In the genomic region with DNA sequence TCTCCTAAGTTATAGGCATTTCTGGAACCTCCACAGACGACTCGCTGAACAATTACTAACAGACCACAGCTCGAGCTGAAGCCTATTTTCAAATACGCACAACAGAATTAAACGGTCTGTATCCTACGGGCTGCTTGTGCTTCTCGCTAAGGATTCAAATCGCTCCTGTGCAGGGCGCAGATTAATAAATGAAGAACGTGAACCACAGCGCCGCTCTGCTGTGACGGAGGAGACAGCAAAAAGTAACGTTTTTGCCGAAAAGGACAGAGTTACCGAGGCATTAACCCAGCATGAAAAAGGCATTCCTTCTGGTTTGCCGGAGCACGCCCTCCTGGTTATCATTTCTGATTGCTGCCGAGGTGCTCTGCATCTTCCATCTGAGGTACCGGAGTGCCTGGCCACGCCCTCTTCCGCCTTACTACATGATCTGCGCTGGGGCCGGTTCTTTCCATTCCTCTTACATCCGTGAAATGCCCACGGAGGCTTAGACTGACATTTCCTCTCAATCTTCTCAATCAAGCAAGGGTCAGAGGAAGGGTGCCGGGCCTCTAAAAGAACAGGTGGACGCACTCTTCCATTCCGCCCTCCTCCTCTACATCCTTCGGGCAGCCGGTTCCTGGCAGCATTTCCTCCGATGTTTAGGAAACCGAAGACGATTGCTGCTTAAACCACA, we compare ENCODE assay signal across 8 mouse cellular contexts.
DNase-seq lines count a peak whose midpoint lies in the region; ATAC-seq and TF ChIP-seq lines count a peak whose summit lies in the region.

No protein-coding gene starts in this region.

- H3K36me3 ChIP-seq in heart, embryonic 12.5 days, result no peaks in the 10 kb centered on the region
- no peaks in the 10 kb centered on the region for H3K36me3 ChIP-seq in forebrain, postnatal 0 days (ENCODE audit: insufficient read depth)
- H3K36me3 ChIP-seq in megakaryocyte, embryonic 14.5 days (replicated peaks; ENCODE audit: low read length), result no peaks in the 10 kb centered on the region

- intact Hi-C loops in left cerebral cortex, postnatal 4 days (cut with DNase I), result loop anchor here (5.0 kb wide), 1 partner anchor 375 kb away; no protein-coding TSS in a partner anchor

- H3K4me2 ChIP-seq in heart, embryonic 12.5 days, result peak overlapping the region; percentile 58
- peak overlapping the region; percentile 45 for H3K4me2 ChIP-seq in forebrain, postnatal 0 days (ENCODE audit: low read depth)

- H3K27me3 ChIP-seq in heart, embryonic 12.5 days (replicated peaks), result 0 out of 2 replicates have a peak, but pooled peaks cover 3% of the 10 kb centered on the region
- H3K27me3 ChIP-seq in forebrain, postnatal 0 days (ENCODE audit: insufficient read depth, low read length), result no peaks in the 10 kb centered on the region
- peaks cover 10% of the 10 kb centered on the region for H3K27me3 ChIP-seq in megakaryocyte, embryonic 14.5 days (replicated peaks)

- WGBS in heart, embryonic 12.5 days, result 48% methylated on average over 34 of the region's 34 CpGs
- WGBS in forebrain, postnatal 0 days, result 48% methylated on average over 34 of the region's 34 CpGs

- TF ChIP-seq CTCF in forebrain, postnatal 0 days (IDR thresholded peaks at IDR 0.05; ENCODE audit: low read depth), result peak; percentile 66

- H3K27ac ChIP-seq in heart, embryonic 12.5 days (ENCODE audit: poor library complexity, severe bottlenecking), result no peak overlapping the region
- no peak overlapping the region for H3K27ac ChIP-seq in forebrain, postnatal 0 days (ENCODE audit: low read depth, low read length)

- no peak overlapping the region for H3K9ac ChIP-seq in heart, embryonic 12.5 days
- H3K9ac ChIP-seq in forebrain, postnatal 0 days, result peak overlapping the region; percentile 41

- DNase-seq in heart, adult 18-20 months, result no peak
- peak; percentile 36 for DNase-seq in MN1 (ENCODE audit: low spot score)
- peak; percentile 62 for DNase-seq in forebrain, postnatal 0 days
- DNase-seq in right cerebral cortex, postnatal 25 days, result no peak
- DNase-seq in spleen, postnatal 36 days (ENCODE audit: low spot score in 2 of 2), result no peak
- no peak for DNase-seq in left cerebral cortex, postnatal 4 days

- H3K4me1 ChIP-seq in heart, embryonic 12.5 days (replicated peaks), result no peaks in the 10 kb centered on the region
- H3K4me1 ChIP-seq in forebrain, postnatal 0 days (ENCODE audit: insufficient read depth), result no peaks in the 10 kb centered on the region
- peaks cover 7% of the 10 kb centered on the region for H3K4me1 ChIP-seq in megakaryocyte, embryonic 14.5 days

- H3K4me3 ChIP-seq in heart, embryonic 12.5 days, result peak overlapping the region; percentile 40
- peak overlapping the region; percentile 40 for H3K4me3 ChIP-seq in forebrain, postnatal 0 days (ENCODE audit: low read depth, low read length)
- H3K4me3 ChIP-seq in megakaryocyte, embryonic 14.5 days (replicated peaks), result peak overlapping the region; percentile 83

- no peaks in the 10 kb centered on the region for H3K9me3 ChIP-seq in heart, embryonic 12.5 days (replicated peaks)
- no peaks in the 10 kb centered on the region for H3K9me3 ChIP-seq in forebrain, postnatal 0 days (ENCODE audit: low read length)
- H3K9me3 ChIP-seq in megakaryocyte, embryonic 14.5 days, result no peaks in the 10 kb centered on the region; the same call in 1 of the 2 replicates

- no peak for ATAC-seq in heart, embryonic 12.5 days (ENCODE audit: insufficient number of reproducible peaks, low FRiP score)
- ATAC-seq in forebrain, postnatal 0 days, result peak; percentile 44; the same call in 1 of the 2 replicates

Comparison
In these comparisons a context has a peak if more than half of its experiments do, and no peak if none do; other contexts are left out.
1. DNase-seq: peak in MN1 (single experiment) and forebrain, postnatal 0 days (single experiment); none in heart, adult 18-20 months (0 of 2), right cerebral cortex, postnatal 25 days (single experiment), spleen, postnatal 36 days (0 of 2) and left cerebral cortex, postnatal 4 days (single experiment).
2. Peak in every context shown above with its lines, with median percentiles within 50 percentile points of each other: H3K4me3 ChIP-seq.